Mouse (Mus musculus): ENCODE measurements at regions not wholly inside any gene's neighbourhood (a gene's known extent, or its start where the extent isn't known, plus 50 kb on each side); places are given as distances from the start of the nearest gene placed in this dataset.
A peak's percentile ranks its signal among the peaks of the same experiment; 100 is the strongest.

DNA sequence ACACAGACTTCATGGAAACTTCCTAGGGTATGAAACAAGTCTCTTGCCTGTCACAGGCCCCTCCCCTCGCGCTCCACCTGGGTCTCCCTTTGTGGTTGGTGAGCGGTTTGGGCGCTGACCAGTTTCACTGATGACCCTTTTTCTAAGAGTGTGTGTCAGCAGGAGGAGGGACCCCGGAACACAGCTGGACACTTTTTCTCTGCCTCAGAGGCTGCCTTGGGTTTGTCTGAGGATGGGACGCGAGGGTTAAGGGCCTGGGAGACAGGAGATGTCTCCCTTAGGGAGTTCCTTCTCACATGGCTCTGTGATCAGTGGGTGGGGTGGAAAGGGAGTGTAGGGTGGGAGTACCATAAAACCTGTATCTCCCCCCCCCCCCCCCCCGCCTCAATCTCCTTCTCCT, 115.8 kb upstream of the Haao start:
- no peak for DNase-seq (ENCODE audit: low spot score in 2 of 2)

DNA sequence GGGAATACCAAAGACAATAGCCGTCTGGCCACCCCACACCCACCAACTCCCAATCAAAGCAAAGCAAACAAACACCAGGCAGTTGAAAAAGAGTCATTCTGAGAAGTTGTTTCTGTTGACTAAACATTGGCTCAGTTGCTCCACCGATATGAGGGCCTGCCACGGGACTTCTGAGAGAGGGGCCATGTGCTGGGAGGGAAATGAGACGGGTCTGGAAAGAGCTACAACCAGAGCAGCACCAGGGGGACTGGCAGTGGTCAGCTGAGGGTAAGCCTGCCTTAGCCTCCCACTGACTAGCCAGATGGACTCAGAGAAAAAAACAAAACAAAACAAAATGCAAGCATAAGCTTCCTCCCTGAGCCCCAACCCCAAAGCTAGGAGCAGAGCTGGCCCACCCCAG, 115.1 kb upstream of the Haao start:
- DNase-seq (ENCODE audit: low spot score in 2 of 2), result no peak

DNA sequence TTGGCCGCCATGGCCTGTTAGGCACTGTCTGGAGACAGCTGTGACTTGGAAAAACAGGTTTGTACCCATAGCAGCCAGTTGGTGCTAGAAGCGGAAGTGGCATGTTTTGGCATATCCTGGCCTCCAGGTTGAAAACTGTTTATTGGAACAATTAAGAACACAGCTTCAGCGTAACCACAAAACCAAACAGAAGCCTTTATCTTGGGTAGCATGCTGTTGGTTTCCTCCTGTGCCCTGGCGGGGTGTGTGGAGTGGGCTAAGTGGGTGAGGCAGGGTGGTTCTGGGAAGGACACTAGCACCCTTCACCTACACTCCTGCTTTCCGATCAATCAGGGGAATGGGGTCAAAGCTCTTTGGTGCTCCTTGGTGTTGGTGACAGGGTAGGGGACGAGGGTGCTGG, 114.4 kb upstream of the Haao start:
- no peak for DNase-seq (ENCODE audit: low spot score in 2 of 2)

DNA sequence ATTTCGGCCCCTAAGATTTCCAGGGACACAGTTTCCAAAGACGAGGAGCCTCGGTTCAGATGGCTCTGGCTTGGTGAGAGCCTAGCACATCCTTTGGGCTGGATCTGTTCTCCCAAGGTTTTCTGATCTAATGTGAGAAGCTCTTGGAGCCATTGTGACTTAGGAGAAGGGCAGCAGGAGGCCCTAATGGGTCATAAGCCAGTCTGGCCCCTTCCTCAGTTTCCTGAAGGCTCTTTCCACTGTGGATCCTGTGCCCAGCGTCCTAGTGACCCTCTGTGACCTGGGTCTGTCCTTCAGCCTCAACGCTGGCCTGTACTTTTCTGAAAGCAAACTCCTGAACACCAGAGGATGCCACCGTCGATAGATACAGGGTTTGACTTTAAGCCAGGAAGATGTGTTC, 113.1 kb upstream of the Haao start:
- DNase-seq (ENCODE audit: low spot score in 2 of 2), result no peak

DNA sequence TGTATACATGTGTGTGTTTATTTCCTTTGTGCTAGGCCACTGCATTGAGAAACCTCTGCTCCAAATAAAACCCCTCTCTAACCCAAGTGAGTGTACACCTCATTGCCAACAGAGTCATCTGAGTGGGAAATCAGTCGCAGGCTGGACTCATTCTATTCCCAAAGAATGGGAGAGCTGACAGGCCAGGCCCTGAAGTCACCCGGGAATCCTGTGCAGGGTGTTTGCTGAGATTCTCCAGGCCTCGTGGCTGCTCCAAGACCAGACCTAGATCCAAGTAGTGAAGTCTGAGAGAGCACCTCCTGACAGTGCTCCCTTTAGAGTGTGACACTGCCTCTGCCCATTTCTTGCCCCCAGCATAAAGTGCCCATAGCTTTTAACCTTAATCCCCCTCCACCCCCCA, 112.4 kb upstream of the Haao start:
- no peak for DNase-seq (ENCODE audit: low spot score in 2 of 2)

DNA sequence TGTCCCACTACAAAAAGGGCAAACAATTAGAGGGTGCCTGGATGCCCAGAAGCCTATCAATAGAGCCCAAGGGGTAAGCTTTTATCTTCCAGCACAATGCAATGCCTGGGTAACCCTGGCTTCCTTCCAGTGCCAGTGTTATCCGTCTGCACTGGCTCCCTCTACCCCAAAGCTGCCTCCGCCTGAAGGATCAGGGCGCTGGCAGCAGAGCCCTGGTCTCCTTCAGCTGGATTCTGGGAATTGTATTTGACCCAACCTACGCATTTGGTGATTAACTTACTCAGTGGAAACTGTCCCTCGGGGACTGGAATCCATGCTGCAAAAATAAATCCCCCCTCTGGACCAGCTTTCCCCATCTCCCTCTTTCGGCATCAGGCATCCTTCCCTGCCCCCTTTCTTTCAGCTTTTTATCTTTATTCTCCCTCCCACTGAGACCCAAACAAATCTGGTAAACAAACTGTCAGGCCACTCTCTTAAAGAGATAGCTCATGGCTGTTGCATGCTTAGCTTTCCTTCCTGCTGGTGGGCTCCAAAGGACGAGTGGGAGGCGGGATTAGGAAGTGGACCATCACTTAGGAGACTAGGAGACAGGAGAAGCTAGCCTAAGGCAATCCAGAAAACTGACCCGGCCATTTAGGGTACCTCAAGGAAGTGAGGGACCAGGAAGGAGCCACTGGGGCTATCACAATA, 111.5 kb upstream of the Haao start:
- no peak for DNase-seq (ENCODE audit: low spot score in 2 of 2)

DNA sequence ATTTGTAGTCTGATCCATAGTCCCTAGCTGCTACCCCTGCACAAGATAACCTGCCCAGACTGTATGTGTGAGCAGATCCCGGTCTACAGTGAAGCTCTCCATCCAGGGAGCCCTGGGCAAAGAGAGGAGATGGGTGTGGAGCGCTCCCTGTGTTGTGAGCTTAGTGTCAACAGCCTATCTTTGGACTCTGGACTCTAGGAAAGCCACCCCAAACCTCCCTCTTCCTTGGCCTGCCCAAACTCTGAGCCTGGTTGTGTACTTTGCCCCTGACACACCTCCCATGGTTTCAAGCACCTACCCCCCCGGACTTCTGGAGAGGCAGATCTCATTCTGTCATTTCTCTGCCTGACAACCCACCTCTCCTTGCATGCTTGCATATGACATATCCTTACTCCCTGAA, 110.9 kb upstream of the Haao start:
- no peak for DNase-seq (ENCODE audit: low spot score in 2 of 2)

DNA sequence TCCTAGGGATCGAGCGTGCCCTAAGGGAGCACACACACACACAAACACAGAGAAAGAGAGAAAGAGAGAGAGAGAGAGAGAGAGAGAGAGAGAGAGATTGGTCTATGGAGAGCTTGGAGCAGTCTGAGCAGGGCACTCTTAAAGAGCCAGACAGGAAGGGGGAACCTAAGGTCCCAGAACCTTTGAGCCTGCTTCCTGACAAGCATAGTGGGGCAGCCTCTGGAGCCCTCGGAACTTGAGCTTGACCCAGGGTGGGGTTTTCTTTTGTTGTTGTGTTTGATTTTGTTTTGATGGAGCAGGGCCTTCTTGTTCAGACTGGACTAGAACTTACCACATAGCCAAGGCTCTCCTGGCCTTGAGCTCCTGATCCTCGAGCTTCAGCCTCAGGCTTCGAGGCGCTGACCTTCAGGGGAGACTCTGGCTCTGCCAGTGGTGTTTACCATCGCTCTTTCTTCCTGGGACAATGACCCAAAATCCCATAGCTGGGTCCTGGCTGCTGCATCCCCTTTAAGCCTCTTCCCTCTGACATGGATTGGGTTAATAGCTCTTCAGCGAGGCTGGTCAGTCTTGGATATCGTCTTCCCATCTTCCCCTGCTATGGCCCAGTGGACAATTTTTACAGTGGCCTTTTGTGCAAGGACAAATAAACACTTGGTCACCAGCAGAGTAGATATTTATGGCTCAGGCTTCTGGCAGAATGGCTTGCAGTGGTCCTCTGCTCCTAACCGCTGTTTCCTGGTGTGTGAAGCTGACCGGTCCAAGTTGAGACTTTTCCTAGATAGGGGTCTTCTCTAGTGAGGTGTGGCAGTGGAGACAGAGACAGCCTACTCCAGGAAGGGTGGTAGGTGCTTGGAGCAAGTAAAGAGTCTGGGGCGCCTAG, 110.1 kb upstream of the Haao start:
- no peak for DNase-seq (ENCODE audit: low spot score in 2 of 2)

DNA sequence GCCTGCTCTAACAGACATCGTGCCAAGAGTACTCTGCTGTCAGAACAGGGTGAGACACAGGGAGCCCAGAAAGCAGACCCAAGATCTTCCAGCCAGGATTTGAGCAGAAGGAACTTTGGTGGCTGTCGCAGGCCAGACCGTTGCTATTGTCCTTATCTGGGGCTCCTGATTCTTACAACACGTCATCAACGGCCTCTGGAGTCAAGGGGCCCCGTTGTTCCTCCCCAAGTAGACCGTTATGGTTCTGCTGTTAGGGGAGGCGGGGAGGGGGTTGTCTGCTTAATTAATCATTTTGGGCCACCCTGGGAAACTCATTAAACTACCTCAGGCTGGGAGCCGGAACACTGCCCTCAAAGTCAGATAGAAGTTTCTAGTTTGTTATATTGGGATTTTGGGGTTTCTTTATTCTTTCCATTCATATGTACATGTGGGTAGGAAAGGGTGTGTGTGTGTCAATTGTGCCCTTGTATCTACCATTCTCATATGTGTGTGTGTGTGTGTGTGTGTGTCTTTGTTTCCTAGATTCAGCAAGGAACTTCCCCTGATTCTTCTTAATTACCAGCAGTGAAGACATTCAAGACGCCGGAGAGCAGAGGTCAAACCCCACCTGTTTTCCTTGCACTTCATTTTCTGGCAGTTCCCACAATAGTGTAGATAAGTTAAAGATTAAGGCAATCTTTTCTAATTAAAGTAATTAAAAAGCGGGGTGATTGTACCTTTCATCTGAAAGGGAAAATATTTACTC, 109.2 kb upstream of the Haao start:
- peak; percentile 60 to 79 for DNase-seq (ENCODE audit: low spot score in 2 of 2)

DNA sequence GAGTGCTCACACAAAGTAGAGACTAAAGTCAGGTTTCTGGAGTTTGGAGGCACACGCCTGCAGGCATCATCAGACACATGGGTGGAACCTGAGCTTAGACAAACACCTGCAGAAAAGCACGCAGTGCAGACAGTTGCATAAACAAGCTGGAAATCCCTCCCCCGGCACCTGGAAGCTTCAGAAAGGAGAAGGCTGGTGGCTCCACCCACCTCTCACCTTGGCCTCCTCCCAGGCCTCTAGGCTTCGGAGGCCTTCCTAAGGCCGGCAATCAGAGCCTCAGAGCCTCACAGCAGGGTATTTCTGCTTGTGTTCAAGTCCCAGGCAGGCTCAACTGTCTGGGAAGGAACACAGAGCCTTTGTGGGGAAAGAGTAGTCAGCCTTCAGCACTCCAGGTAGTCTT, 108.2 kb upstream of the Haao start:
- DNase-seq (ENCODE audit: low spot score in 2 of 2), result no peak

DNA sequence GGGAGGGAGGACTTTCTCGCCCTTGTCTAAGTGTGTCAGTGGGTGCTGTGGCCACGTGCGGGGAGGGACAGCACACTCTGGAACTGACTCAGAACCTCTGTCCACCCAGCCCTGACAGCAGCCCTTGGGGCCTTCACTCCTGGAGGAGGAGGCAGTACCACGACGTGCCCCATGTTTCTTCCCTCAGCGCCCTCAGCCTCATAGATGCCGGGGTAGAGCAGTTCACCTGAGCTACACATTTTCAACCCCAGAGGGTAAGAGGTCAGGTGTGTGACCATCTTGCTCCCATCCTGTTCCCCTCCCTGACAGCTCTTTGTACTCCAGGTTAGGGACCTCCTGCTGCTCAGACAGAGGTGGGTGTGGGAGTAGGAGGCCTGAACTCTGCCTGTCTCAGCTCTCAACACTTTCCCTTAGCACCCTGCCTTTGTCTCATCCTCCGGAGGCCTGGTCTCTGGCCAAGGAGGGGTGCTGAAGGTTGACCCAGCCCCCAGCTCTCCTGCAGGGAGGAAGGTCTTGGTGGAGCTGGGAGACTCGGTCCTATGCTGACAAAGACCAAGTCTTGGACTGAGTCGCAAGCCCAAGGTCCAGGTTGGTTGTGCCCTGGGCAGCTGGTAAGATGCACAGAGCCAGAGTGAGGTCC, 107.4 kb upstream of the Haao start:
- no peak for DNase-seq (ENCODE audit: low spot score in 2 of 2)

DNA sequence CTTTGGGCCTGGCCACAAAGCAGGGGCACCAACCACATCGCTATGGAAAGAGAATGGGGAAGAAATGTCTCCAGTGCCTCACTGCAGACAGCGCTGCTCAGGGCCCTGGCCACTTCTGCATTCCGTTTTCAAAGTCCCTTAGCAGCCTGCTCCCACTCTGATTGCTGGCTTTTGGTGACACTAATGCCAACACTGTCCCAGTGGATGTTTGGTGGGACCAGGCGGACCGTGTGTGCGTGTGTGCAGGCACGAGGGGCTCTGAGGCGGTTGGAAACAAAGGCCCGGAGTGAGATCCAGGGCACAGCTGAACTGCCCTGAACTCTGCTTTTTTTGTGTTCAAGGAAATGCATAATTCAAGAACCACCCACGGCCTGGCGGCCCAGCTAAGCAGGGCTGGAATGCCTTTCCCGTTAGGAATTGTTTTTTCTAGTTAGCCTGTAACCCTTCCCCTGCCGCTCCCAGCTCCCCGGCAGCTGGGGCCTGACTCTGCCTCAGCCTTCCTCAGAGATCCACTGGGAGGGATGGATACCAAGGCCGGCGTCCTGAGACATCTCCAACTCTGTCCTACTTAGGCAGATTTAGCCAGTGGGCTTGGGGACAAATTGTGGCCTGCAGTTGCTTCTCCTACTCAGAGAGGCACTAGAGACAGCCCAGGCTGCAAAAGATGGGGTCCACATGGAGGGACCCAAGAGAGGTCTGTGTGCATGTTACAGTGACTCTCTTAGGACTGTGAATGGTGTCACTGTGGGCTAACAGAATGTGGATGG, 106.7 kb upstream of the Haao start:
- DNase-seq (ENCODE audit: low spot score in 2 of 2), result peak; percentile 86 to 87

DNA sequence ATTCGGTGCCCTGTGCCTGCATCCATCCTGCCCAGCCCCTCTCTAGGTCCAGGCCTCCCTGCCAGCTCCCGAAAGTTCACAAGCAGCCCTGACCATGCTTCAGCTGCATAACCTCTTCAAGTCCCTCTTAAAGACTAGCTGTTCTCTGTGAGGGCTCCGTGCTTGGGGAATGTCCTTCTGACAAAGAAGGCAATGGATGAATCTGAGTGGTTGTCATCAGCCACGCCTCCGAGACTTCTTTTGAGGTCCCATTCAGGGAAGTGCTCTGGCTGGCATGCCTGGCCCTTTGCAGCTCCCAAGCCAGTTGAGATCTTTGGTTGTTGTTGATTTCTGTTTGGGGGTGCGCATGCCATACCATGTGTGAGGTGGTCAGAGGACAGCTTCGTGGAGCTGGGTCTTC, 105.9 kb upstream of the Haao start:
- DNase-seq (ENCODE audit: low spot score in 2 of 2), result no peak

DNA sequence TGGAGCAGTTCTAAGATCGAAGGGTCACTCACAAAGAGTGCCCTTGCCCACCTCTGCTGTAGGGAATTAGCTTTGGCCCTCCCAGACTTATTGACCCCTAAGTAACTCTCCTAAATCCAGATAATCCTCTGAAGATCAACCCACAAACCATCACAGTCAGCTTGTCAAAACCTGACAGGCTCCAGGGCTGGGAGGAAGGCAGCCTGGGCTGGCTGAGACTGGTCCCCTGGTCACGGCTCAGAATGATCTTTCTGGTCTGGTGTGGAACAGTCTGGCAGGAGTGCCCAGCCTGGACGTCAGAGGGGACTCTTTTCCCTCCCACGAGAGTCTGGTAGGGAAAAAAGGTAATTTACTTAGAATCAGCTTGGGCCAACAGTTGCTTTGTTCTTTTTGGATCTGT, 99.0 kb upstream of the Haao start:
- no peak for DNase-seq (ENCODE audit: low spot score in 2 of 2)

DNA sequence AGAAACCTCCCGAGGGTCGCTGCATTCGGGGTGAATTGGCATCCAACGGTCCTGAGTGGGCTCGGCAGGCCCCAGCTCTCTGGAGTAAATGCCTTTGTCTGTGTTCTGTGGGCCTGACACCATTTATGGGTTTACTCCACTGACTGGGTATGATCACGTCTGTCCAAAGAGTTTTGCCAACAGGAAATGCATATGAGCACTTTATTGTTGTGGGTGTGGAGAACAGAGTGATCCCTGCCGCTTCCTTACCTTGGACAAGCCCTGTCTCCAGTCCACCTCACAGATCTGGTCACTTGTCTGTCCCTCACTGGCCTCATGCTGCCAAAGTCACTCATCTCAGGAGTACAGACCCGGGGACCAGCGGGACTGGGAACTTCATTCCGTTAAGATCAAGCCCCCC, 91.6 kb upstream of the Haao start:
- no peak for DNase-seq (ENCODE audit: low spot score in 2 of 2)

DNA sequence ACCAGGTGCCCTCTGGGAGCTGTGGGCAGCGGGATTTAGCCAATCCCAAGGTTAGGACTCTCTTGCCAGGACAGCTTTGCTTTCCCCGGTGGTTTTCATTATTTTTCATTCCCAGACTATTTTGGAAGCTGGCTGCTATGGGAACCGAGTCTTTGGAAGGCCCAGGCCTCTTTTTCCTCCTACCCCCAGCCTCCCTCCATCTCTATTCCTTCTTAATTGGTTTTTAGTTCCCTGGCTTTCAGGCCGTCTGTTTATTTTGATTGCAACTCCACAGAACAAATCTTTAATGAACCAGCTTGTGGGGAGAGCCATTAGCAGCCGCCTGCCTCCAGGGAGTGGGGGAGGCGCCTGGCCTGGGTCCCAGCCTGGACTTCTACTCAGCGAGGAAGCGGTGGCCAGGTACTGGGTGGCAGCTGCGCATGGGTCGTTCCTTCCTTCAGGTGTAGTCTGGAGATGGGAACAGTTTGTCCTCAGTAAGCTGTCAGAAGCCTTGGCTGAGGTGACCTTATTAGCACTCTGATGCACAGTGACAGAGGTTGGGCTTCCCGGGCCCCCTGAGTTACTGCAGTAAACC, 91.0 kb upstream of the Haao start:
- peak in 1 of 2 experiments; percentile 51 for DNase-seq (ENCODE audit: low spot score in 2 of 2)

DNA sequence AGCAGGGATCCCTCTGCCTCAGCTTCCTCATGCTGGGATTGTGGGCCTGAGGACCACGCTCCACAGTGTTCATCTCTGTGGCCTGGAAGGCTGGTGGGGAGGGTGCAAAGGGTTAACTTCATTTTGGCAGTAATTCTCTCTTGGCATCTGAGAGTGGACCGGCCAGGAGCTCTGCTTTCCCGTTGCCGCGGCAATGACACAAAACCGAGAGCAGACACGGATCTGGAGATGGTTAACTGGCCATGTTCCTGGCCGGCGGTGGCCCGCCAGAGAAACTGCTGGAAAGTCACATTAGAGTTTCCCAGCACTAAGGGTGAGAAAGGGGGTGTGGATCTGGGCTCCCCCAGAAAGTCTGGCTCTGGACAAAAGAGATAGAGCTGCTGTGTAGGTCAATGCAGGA, 89.8 kb upstream of the Haao start:
- peak in 1 of 2 experiments; percentile 67 for DNase-seq (ENCODE audit: low spot score in 2 of 2)

DNA sequence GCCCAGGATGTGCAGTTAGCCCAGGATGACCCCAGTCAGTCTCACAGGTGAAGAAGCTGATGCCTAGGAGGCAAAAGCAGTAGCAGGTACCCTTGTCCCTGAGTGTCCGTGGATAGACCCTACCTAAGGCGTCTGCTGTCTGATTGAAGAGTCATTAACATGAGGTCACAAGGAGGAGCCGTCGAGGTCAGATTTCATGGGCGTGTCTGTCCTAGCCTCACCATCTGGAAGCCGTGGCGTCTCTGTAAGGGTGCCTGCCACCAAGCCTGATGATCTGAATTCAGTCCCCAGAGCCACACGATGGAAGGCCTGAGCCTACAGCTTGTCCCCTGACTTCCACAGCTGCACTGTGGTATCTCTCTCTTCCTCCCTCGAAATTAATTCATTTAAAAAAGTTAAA, 88.9 kb upstream of the Haao start:
- DNase-seq (ENCODE audit: low spot score in 2 of 2), result no peak

DNA sequence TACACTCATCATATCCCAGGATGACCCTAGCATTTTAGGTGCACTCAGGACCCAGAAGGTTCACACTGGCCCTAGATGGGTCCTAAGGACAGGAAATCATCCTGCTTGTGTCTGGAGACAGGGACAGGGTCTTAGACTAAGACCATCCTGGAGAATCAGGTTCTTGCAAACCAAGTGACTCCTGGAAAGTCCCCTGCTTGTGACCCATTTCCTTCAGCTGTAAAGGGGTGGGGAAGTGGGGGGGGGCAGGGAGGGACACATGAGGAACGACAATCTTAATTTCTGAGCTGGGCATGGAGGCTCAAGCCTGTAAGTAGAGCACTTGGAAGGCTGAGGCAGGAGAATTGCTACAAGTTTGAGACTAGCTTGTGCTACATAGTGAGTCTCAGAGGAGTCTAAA, 88.2 kb upstream of the Haao start:
- no peak for DNase-seq (ENCODE audit: low spot score in 2 of 2)

DNA sequence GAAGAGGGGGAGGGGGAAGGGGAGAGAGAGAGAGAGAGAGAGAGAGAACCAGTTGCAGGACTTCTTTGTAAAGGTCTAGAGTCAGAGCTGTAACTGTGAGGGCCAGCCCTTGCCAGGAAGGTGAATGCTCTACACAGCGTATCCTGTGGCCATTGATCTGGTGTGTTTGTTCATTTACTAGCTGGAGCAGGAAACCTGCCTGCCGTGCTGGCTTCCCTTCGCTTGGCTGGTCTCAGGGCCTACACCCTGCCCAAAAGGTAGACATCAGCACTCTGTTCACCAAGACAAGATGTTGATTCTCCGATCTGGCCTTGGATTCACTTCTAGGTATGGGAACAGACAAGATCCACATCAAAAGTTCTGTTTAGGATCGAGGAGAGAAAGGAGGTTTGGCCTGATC, 87.5 kb upstream of the Haao start:
- DNase-seq (ENCODE audit: low spot score in 2 of 2), result no peak

DNA sequence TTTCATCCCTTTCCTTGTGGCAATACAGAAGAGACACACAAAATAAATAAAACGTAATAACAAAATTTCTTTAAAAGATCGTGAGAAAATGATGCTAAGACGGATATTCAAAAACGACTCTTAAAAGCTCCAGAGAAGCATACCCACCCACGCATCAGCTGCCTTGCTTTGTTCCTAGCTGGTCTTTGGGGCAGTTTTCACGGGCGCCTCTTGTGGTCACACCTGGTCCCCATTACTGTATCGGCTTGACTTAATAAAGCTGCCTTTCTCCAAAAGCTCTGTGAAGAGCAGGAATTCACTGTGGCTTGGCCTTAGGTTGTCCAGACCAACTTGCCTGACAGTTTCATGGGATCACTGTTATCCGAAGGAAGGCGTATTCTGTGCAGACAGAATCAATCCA, 86.0 kb upstream of the Haao start:
- no peak for DNase-seq (ENCODE audit: low spot score in 2 of 2)

Data from heart, adult 9 months (tissue).